Mouse (Mus musculus) ES-CJ7 (cell line): ENCODE measurements around the gene Herc3.
A peak's percentile ranks its signal among the peaks of the same experiment; 100 is the strongest.
"Not testable (repeated sequence)": the region's sequence is repeated elsewhere in the genome, so short reads cannot be mapped to it uniquely, and the experiment has no call there.

Experiments used
- DNase-seq: peaks from one replicate; pipeline ENCODE4 v3.0.0; 2011; ENCODE audit warnings: low read depth, low spot score

Gene Herc3

GRCm38 (mm10) chr6:58859517-58859916 lies 28.3 kb downstream of the Herc3 start:
- no peak for DNase-seq

GRCm38 (mm10) chr6:58862446-58862993 lies 31.3 kb downstream of the Herc3 start:
- no peak for DNase-seq

DNA sequence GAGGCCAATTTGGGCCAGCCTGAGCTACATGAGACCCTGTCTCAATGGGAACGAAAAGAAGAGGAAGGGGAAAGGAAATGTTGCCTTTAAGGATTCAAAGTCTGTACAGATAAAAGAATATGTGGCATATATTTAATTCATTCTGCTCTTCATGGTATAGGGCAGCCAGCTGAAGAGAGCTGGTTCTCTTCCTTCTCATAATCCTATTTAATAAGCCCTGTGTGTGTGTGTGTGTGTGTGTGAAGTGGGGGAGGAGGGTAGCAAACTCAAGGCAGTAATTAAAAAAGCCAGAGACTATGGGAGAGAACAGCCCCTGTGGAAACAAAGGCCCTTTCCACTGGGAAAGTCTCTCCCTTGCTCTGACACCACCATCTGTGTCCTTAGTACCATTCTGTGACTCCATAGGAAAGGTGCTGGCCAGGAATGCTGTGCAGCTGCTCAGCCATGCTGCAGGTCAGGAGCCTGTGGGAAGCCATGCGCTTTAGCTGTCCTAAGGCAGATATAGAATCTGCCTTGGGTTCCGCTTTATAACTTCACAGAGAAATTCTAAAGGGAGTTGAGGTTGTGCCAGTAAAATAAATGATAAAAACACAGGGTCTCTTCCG lies 32.5 kb downstream of the Herc3 start:
- DNase-seq = no peak

GRCm38 (mm10) chr6:58867858-58868257 lies 36.6 kb downstream of the Herc3 start:
- not testable (repeated sequence) for DNase-seq

- no peak for DNase-seq
Measured at GRCm38 (mm10) chr6:58879572-58879971, 48.3 kb downstream of the Herc3 start.

DNA sequence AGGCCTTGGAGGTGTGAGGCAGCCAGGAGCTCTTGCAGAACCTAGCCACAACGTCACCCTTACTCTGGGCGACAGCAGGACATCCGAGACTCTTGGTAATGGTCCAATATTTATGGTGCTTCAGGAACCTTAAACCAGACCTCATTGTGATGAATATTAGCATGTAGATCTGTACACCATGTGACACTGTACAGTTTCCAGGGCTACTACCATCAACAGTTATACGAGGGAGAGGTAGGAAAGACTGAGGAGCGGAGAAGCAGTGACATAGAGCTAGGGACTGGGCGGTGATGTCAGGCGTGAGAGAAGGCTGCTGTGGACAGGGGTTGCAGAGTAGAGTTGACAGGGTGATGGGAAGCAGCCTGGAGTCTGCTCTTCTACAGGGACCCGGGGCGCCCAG lies 48.7 kb downstream of the Herc3 start:
- DNase-seq = no peak

DNA sequence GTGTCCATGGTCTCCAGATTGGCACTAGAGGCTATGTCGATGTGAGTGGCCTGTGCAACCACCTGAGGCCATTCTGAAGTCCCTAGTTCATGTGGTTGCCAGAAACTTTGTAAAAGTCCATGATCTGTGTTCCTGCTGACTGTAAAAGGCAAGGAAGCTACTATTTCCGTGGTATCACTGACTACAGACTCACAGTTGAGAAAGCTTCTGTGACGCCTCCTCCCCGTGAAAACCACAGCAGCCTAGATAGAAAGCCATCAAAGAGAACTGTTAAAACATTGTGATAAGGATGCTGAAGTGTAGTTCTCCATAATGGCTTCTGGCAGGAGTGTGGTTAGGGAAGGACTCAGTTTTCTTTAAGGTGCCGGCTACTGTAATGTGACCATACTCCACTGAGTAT lies 49.6 kb downstream of the Herc3 start:
- DNase-seq = no peak

GRCm38 (mm10) chr6:58881363-58881762 lies 50.1 kb downstream of the Herc3 start:
- no peak for DNase-seq

- peak; percentile 9 for DNase-seq
Measured at GRCm38 (mm10) chr6:58882271-58882670, 51.0 kb downstream of the Herc3 start.

DNA sequence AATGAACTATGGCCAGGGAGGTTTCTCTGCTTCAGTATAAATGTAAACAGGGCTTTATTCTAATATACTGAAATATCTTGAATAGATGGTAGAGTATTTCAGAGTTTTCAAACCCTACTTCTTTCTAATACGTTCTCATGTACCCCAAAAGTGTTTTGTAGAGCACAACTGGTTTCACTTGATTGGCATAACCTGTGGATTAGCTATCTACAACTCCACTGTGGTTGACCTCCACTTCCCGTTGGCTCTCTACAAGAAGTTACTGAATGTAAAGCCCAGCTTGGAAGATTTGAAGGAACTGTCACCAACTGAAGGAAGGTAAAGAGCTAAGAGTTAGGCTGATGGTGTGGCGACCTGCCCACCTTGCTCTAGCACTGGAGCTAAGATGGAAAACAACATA lies 58.7 kb downstream of the Herc3 start:
- no peak for DNase-seq

GRCm38 (mm10) chr6:58893307-58893706 lies 62.0 kb downstream of the Herc3 start:
- no peak for DNase-seq

DNA sequence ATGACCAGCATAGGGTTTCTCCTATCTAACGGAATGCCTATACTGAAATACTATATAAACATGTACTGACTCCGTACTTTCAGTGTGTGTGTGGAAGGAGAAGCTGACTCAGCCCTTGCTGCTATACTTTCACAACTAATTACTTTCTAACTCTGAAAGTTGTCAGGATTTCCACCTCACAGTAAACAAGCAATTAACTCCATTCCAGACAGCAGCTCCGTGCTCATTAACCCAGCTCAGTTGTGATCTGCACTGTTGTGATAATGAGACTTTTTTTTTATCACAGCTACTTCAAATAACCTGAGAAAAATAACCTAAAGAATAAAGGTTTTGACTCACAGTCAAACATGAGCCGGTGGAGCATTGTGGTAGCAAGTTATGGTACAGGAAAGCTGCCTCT lies 63.7 kb downstream of the Herc3 start:
- no peak for DNase-seq

DNA sequence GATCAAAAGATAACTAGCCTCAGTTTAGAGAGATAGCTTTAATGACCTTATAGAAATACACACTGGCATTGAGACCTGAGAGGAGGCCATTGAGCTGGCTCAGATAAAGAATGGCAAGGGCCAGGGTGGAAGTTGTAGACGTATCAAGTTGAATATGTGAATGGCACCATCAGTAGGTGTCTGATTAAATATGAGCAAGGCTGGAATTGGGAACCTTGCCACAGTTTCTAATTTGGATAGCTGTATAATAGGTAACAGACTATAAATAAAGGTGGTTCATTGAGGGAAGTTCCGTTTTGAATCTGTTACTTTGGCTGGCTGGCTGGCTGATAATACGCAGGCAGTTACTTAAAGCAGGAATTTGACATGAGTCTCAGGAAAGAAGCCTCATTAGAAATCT lies 65.4 kb downstream of the Herc3 start:
- DNase-seq = no peak

- DNase-seq = no peak
Measured at GRCm38 (mm10) chr6:58899076-58899475, 67.8 kb downstream of the Herc3 start.

DNA sequence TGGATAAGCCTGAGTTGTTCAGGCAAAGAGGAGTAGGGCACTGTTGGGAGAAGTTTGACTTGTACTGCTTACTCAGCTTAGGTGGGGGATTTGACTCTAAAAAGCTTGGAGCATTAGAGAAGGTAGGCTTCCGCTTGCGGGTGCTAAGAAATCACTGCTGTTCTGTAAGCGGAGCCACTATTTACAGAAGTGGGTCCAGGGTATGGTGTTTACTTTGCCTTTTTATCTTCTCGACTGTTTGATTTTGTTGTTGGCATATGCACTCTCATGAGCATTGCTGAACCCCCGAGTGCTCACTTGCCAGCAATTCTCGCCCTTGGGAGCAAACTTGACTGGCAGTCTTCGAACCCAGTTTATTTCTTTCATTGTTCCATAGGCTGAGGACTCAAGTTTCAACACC lies 69.3 kb downstream of the Herc3 start:
- no peak for DNase-seq

- DNase-seq = no peak
Measured at GRCm38 (mm10) chr6:58903171-58903570, 71.9 kb downstream of the Herc3 start.

- DNase-seq = no peak
Measured at GRCm38 (mm10) chr6:58904551-58904950, 73.3 kb downstream of the Herc3 start.

DNA sequence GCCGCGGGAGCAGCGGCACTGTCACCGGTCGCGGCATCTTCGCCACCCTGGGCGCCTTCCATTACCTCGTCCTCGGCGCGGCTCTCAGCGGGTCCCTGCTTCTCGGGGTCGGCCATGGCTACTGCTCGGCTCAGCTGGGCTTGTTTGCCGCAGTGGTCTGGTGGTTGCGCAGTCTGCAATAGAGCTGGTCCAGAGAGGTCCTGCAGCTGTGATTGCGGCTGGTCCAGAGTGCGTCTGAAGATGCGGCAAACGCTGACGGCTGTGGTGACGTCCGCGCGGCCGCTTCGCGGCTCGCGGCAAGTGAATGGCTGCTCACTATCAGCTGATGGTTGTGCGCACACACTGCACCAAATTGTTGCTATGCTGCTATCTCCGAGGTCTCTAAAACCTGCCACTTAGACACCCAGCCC lies 75.6 kb downstream of the Herc3 start, which contains the start of gene Nap1l5:
TSS of gene Nap1l5 (minus strand) at position 225 of the 410 bp plus-strand sequence.
- DNase-seq = peak; percentile 59

GRCm38 (mm10) chr6:58907336-58907735 lies 76.1 kb downstream of the Herc3 start:
- DNase-seq = no peak

- no peak for DNase-seq
Measured at GRCm38 (mm10) chr6:58907791-58908190, 76.5 kb downstream of the Herc3 start.

DNA sequence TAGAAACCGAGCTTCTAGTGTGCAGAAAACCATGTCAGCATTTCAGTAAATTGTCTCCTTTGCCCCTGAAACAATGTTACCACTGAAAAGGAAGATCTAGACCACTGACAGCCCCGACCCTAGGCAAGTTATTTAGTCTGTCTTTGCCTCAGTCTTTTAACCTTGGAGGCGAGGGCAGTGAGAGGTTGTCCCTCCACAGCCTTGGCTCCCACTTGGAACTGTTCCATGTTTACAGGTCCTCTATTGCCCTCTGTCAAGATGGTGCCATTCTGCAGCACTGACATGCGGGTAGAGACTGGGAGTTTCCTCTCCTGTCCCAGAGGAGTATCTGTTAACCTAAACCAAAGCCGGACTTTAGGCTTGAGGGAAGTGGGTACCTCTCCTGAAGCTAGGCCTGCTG lies 81.6 kb downstream of the Herc3 start:
- no peak for DNase-seq

DNA sequence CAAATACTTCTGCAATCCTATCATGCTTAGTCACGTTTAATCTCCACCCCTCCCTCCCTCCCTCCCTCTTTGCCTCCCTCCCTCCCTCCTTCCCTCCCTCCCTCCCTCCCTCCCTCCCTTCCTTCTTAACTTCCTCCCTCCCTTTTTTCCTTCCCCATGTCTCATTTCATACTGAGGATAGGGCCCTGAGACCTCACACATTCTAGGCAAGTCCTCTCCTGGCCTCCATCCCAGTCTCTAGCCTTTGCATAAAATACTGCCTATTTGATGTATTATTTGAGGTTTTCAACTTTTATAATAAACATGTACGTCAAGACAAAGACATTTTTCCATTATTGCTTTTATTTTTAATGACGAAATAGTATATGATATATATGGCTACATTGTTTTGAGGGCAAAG lies 82.3 kb downstream of the Herc3 start:
- no peak for DNase-seq

- DNase-seq = no peak
Measured at GRCm38 (mm10) chr6:58913971-58914370, 82.7 kb downstream of the Herc3 start.

GRCm38 (mm10) chr6:58916498-58916897 lies 85.2 kb downstream of the Herc3 start:
- no peak for DNase-seq
